ENCODE assay signal across 8 mouse cellular contexts in the genomic region with DNA sequence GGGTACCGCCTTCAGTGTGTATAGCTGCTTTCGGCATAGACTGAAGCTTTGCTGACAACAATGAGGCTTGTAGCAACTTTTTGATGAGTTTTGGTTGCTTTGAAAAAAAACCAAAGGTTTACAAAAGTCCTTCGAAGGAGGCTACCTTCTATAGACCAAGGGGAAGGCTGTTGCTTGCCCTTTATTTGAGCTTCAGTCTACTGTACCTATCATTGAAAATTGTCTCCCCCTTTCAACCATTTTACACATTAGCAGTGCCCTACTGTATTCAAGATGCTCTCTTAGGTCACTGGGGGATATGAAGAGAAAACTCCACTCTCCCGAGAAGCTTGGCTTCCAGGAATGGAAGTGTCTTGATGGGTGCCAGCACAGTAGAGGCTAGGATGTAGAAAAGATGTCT.
DNase-seq lines count a peak whose midpoint lies in the region; ATAC-seq and TF ChIP-seq lines count a peak whose summit lies in the region.

No protein-coding gene starts in this region.

- peak overlapping the region; percentile 93 for H3K4me2 ChIP-seq in kidney, postnatal 0 days (ENCODE audit: low read length)
- peak overlapping the region; percentile 86 for H3K4me2 ChIP-seq in hindbrain, embryonic 16.5 days (ENCODE audit: low read length)
- H3K4me2 ChIP-seq in midbrain, postnatal 0 days (ENCODE audit: low read depth, low read length, poor library complexity, severe bottlenecking) = peak overlapping the region; percentile 93

- no peaks in the 10 kb centered on the region for H3K36me3 ChIP-seq in kidney, postnatal 0 days (ENCODE audit: insufficient read depth, low read length)
- H3K36me3 ChIP-seq in hindbrain, embryonic 16.5 days (ENCODE audit: control insufficient read depth, insufficient read depth, low read length) = no peaks in the 10 kb centered on the region
- no peaks in the 10 kb centered on the region for H3K36me3 ChIP-seq in midbrain, postnatal 0 days (ENCODE audit: insufficient read depth, low read length)

- peak overlapping the region; percentile 99 for H3K4me3 ChIP-seq in kidney, postnatal 0 days (replicated peaks; ENCODE audit: low read depth, low read length)
- H3K4me3 ChIP-seq in cortical plate, adult 2 months (ENCODE audit: insufficient read depth, low read length) = peak overlapping the region; percentile 59; the same call in 1 of the 2 replicates
- peak overlapping the region; percentile 99 for H3K4me3 ChIP-seq in hindbrain, embryonic 16.5 days (ENCODE audit: low read length)
- H3K4me3 ChIP-seq in midbrain, postnatal 0 days (ENCODE audit: low read depth, low read length) = peak overlapping the region; percentile 75

- no peak for TF ChIP-seq CTCF in kidney, postnatal 0 days (IDR thresholded peaks at IDR 0.05; ENCODE audit: low read depth)
- TF ChIP-seq CTCF in cortical plate, adult 2 months (IDR thresholded peaks at IDR 0.05; ENCODE audit: extremely low read depth, insufficient read depth, low read length) = no peak
- TF ChIP-seq CTCF in midbrain, postnatal 0 days (IDR thresholded peaks at IDR 0.05) = no peak

- peaks cover 8% of the 10 kb centered on the region; the same call in 1 of the 2 replicates for H3K9me3 ChIP-seq in kidney, postnatal 0 days (replicated peaks; ENCODE audit: low read length)
- H3K9me3 ChIP-seq in hindbrain, embryonic 16.5 days (ENCODE audit: control insufficient read depth, low read length) = peaks cover 12% of the 10 kb centered on the region
- peaks cover 10% of the 10 kb centered on the region; the same call in 1 of the 2 replicates for H3K9me3 ChIP-seq in midbrain, postnatal 0 days (ENCODE audit: low read length)

- ATAC-seq in kidney, postnatal 0 days (replicated peaks; ENCODE audit: low FRiP score, low read depth) = no peak
- ATAC-seq in hindbrain, embryonic 16.5 days = no peak
- no peak for ATAC-seq in midbrain, postnatal 0 days (ENCODE audit: low FRiP score)

- TF ChIP-seq POLR2A in cortical plate, adult 2 months (IDR thresholded peaks at IDR 0.05; ENCODE audit: extremely low read depth, insufficient read depth, low read length) = no peak

- DNase-seq in kidney, postnatal 0 days (ENCODE audit: low spot score) = no peak
- no peak for DNase-seq in kidney, postnatal 25 days
- DNase-seq in midbrain, postnatal 0 days (ENCODE audit: low spot score) = no peak
- DNase-seq in layer of hippocampus, postnatal 10 days (ENCODE audit: low spot score in 2 of 2) = no peak
- DNase-seq in embryo, embryonic 9.5 days (ENCODE audit: extremely low spot score) = no peak
- DNase-seq in right cerebral cortex, postnatal 25 days = no peak

- H3K9ac ChIP-seq in kidney, postnatal 0 days (ENCODE audit: low read depth, low read length) = peak overlapping the region; percentile 93; the same call in 1 of the 2 replicates
- peak overlapping the region; percentile 95; the same call in 1 of the 2 replicates for H3K9ac ChIP-seq in hindbrain, embryonic 16.5 days (ENCODE audit: low read depth, low read length)
- H3K9ac ChIP-seq in midbrain, postnatal 0 days (replicated peaks; ENCODE audit: low read length, poor library complexity, severe bottlenecking) = no peak overlapping the region

- H3K27me3 ChIP-seq in kidney, postnatal 0 days (ENCODE audit: insufficient read depth, low read length) = no peaks in the 10 kb centered on the region
- peaks cover 12% of the 10 kb centered on the region for H3K27me3 ChIP-seq in hindbrain, embryonic 16.5 days (replicated peaks; ENCODE audit: control insufficient read depth, insufficient read depth, low read length)
- peaks cover 8% of the 10 kb centered on the region; the same call in 1 of the 2 replicates for H3K27me3 ChIP-seq in midbrain, postnatal 0 days (ENCODE audit: insufficient read depth, low read length)

- no peak overlapping the region for H3K27ac ChIP-seq in kidney, postnatal 0 days
- no peak overlapping the region for H3K27ac ChIP-seq in cortical plate, adult 2 months (ENCODE audit: insufficient read depth, low read length)
- H3K27ac ChIP-seq in hindbrain, embryonic 16.5 days (ENCODE audit: low read depth, low read length) = no peak overlapping the region
- no peak overlapping the region for H3K27ac ChIP-seq in midbrain, postnatal 0 days (ENCODE audit: low read depth, low read length)

- 28% methylated on average over 4 of the region's 4 CpGs for WGBS in kidney, postnatal 0 days
- 32% methylated on average over 4 of the region's 4 CpGs for WGBS in hindbrain, embryonic 16.5 days
- WGBS in midbrain, postnatal 0 days = 30% methylated on average over 4 of the region's 4 CpGs

- peaks cover 9% of the 10 kb centered on the region; the same call in 1 of the 2 replicates for H3K4me1 ChIP-seq in kidney, postnatal 0 days (replicated peaks; ENCODE audit: insufficient read depth, low read length)
- peaks cover 2% of the 10 kb centered on the region; the same call in 1 of the 2 replicates for H3K4me1 ChIP-seq in cortical plate, adult 2 months (ENCODE audit: control insufficient read depth, insufficient read depth, low read length)
- peaks cover 10% of the 10 kb centered on the region for H3K4me1 ChIP-seq in hindbrain, embryonic 16.5 days (ENCODE audit: control insufficient read depth, insufficient read depth, low read depth, low read length)
- H3K4me1 ChIP-seq in midbrain, postnatal 0 days (ENCODE audit: insufficient read depth, low read length) = peaks cover 7% of the 10 kb centered on the region
